In genomic region chr2:52859466-52859840, GRCm38 (mm10) we compare ENCODE assay signal across 8 mouse cellular contexts. TPM values are rescaled to one million over a fixed set of nuclear protein-coding genes. Genes with fewer than 3 reads are reported as not detected.
DNase-seq lines count a peak whose midpoint lies in the region; ATAC-seq and TF ChIP-seq lines count a peak whose summit lies in the region.

No protein-coding gene starts in this region.

- H3K9ac ChIP-seq in hindbrain, embryonic 16.5 days (ENCODE audit: low read depth, low read length), result peak overlapping the region; percentile 98
- no peak overlapping the region for H3K9ac ChIP-seq in liver, postnatal 0 days (replicated peaks)

- peaks cover 31% of the 10 kb centered on the region for H3K4me1 ChIP-seq in hindbrain, embryonic 16.5 days (ENCODE audit: control insufficient read depth, insufficient read depth, low read depth, low read length)
- H3K4me1 ChIP-seq in liver, postnatal 0 days (ENCODE audit: insufficient read depth), result peaks cover 8% of the 10 kb centered on the region; the same call in 1 of the 2 replicates

- no peaks in the 10 kb centered on the region for H3K27me3 ChIP-seq in hindbrain, embryonic 16.5 days (replicated peaks; ENCODE audit: control insufficient read depth, insufficient read depth, low read length)
- H3K27me3 ChIP-seq in liver, postnatal 0 days (ENCODE audit: insufficient read depth, low read length), result peaks cover 15% of the 10 kb centered on the region

- no peak for TF ChIP-seq CTCF in liver, postnatal 0 days (IDR thresholded peaks at IDR 0.05; ENCODE audit: low read depth)

- no peaks in the 10 kb centered on the region for H3K9me3 ChIP-seq in hindbrain, embryonic 16.5 days (ENCODE audit: control insufficient read depth, low read length)
- H3K9me3 ChIP-seq in liver, postnatal 0 days (ENCODE audit: low read length), result no peaks in the 10 kb centered on the region

- H3K4me3 ChIP-seq in hindbrain, embryonic 16.5 days (ENCODE audit: low read length), result peak overlapping the region; percentile 99
- H3K4me3 ChIP-seq in liver, postnatal 0 days (ENCODE audit: low read depth, low read length), result peak overlapping the region; percentile 74

- peak overlapping the region; percentile 94 for H3K27ac ChIP-seq in hindbrain, embryonic 16.5 days (ENCODE audit: low read depth, low read length)
- H3K27ac ChIP-seq in liver, postnatal 0 days (ENCODE audit: low read depth), result no peak overlapping the region

- no peak for TF ChIP-seq EP300 in liver, postnatal 0 days (IDR thresholded peaks at IDR 0.05; ENCODE audit: low read depth)

- H3K36me3 ChIP-seq in hindbrain, embryonic 16.5 days (ENCODE audit: control insufficient read depth, insufficient read depth, low read length), result no peaks in the 10 kb centered on the region
- H3K36me3 ChIP-seq in liver, postnatal 0 days (replicated peaks; ENCODE audit: insufficient read depth, low read length), result no peaks in the 10 kb centered on the region

- peak; percentile 25 to 39 for DNase-seq in heart, adult 18-20 months
- no peak for DNase-seq in heart, adult 8-10 months (ENCODE audit: low spot score)
- DNase-seq in embryo, embryonic 9.5 days (ENCODE audit: extremely low spot score), result peak; percentile 15
- no peak for DNase-seq in liver, postnatal 0 days
- DNase-seq in adrenal gland, postnatal 4 days (ENCODE audit: low spot score in 2 of 2), result no peak
- no peak for DNase-seq in right cerebral cortex, postnatal 10 days (ENCODE audit: low spot score in 2 of 2)
- no peak for DNase-seq in left cerebral cortex, adult 18-20 months (ENCODE audit: low spot score in 2 of 2)

- ATAC-seq in hindbrain, embryonic 16.5 days, result no peak
- no peak for ATAC-seq in liver, postnatal 0 days

- WGBS in hindbrain, embryonic 16.5 days, result under 1% methylated on average over 7 of the region's 7 CpGs
- WGBS in liver, postnatal 0 days (ENCODE audit: insufficient replicate concordance), result 39% methylated on average over 7 of the region's 7 CpGs

- H3K4me2 ChIP-seq in hindbrain, embryonic 16.5 days (ENCODE audit: low read length), result peak overlapping the region; percentile 85
- H3K4me2 ChIP-seq in liver, postnatal 0 days (ENCODE audit: low read depth, low read length), result peak overlapping the region; percentile 91

RNA-seq across cellular contexts. Expression of gene Fmnl2, which starts 1.8 kb away (rescaled TPM):
- 1 to 10 TPM; 5.8 to 6.7 TPM for total RNA-seq in heart, adult 18-20 months (2021)
- total RNA-seq in heart, adult 8-10 months (2022), result 1 to 10 TPM; 4.4 to 5.0 (median 4.8) TPM
- polyA plus RNA-seq in hindbrain, embryonic 16.5 days (2015; fragmentation: Nextera tagmentation; extraction: Ambion mirVana), result 8.4 and 9.0 TPM in 2 replicates
- polyA plus RNA-seq in liver, postnatal 0 days (2015; fragmentation: Nextera tagmentation; extraction: Ambion mirVana), result 0.89 and 1.0 TPM in 2 replicates
- 10 to 100 TPM; 28.4 to 33.3 TPM for total RNA-seq in adrenal gland, postnatal 4 days (2021)
- 10 to 100 TPM; 41.9 to 43.2 TPM for total RNA-seq in left cerebral cortex, adult 18-20 months (2021)

Comparison
In these comparisons a context has a peak if more than half of its experiments do, and no peak if none do; other contexts are left out.
1. DNase-seq: peak in heart, adult 18-20 months (2 of 2) and embryo, embryonic 9.5 days (single experiment); none in heart, adult 8-10 months (single experiment), liver, postnatal 0 days (single experiment), adrenal gland, postnatal 4 days (0 of 2), right cerebral cortex, postnatal 10 days (0 of 2) and left cerebral cortex, adult 18-20 months (0 of 2).